ENCODE assay signal across 9 mouse cellular contexts in the genomic region with DNA sequence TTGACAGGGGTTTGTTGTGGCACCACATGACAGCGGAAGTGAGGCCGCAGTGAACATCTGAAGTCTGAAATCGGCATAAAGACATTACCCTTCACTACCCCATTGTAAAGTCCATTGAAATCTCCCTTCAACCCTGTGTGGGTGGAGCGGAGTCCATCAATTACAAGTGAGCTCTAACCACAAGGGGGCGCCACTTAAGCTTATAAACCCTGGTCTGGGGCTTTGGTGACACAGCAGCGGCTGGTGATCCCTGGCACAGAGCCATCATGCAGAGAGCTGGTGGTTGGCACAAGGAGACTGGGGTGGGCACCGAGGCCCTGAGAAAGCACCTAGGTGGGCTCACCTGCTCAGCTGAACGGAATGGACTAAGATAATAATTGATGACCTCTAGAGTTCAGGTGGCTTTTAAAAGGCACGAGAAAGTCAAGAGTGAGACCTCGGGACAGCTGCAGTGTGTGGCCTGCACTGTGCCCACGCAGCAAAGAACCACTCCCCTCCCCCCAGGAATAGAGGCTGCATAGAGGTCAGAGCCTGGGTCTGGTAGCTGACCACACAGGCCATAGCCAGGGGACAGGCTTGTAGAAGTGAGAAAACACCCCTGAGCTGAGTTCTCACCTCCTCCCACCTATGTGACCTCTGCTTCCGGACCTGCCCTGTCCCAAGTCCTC. TPM values are rescaled to one million over a fixed set of nuclear protein-coding genes. Genes with fewer than 3 reads are reported as not detected.
A peak's percentile ranks its signal among the peaks of the same experiment; 100 is the strongest.
DNase-seq lines count a peak whose midpoint lies in the region; ATAC-seq lines count a peak whose summit lies in the region.
"Had no signal": no experiment of that assay in that cellular context is flagged by ENCODE, and none has a peak within 500 bp of the region (broad histone marks: within the 10 kb centered on the region; RNA-seq: fewer than 3 reads in every experiment).

No protein-coding gene starts in this region.

- DNase-seq in Muller cell, postnatal 12 days (ENCODE audit: inconsistent ontology term): peak; percentile 55
- DNase-seq in c-Kit-positive CD71-positive TER-119-negative erythroid progenitor cells, embryonic 14.5 days (ENCODE audit: low read depth): peak; percentile 31
- DNase-seq in forelimb bud, embryonic 11.5 days (ENCODE audit: low read depth, low spot score): peak; percentile 76
- peak; percentile 84 to 86 for DNase-seq in layer of hippocampus, postnatal 10 days (ENCODE audit: low spot score in 2 of 2)
- DNase-seq in lung, postnatal 14 days: peak; percentile 87
- DNase-seq in right cerebral cortex, postnatal 14 days: peak; percentile 84
- peak; percentile 53 for DNase-seq in urinary bladder, postnatal 10 days (ENCODE audit: low spot score)

- WGBS in hindbrain, embryonic 12.5 days: 43% methylated on average over 12 of the region's 12 CpGs

- no peak overlapping the region for H3K27ac ChIP-seq in hindbrain, embryonic 12.5 days
- H3K27ac ChIP-seq: heart, embryonic 15.5 days had no signal

- no peaks in the 10 kb centered on the region for H3K36me3 ChIP-seq in hindbrain, embryonic 12.5 days
- H3K36me3 ChIP-seq: heart, embryonic 15.5 days had no signal

- H3K27me3 ChIP-seq in hindbrain, embryonic 12.5 days: 0 out of 2 replicates have a peak, but pooled peaks cover 2% of the 10 kb centered on the region

- no peak overlapping the region for H3K9ac ChIP-seq in hindbrain, embryonic 12.5 days
- H3K9ac ChIP-seq: heart, embryonic 15.5 days had no signal

- H3K4me2 ChIP-seq in hindbrain, embryonic 12.5 days (replicated peaks): no peak overlapping the region
- H3K4me2 ChIP-seq: heart, embryonic 15.5 days had no signal

- H3K9me3 ChIP-seq in hindbrain, embryonic 12.5 days (replicated peaks): no peaks in the 10 kb centered on the region
- H3K9me3 ChIP-seq: heart, embryonic 15.5 days had no signal

- H3K4me3 ChIP-seq in hindbrain, embryonic 12.5 days: no peak overlapping the region
- H3K4me3 ChIP-seq: heart, embryonic 15.5 days had no signal

- no peaks in the 10 kb centered on the region; the same call in 1 of the 2 replicates for H3K4me1 ChIP-seq in hindbrain, embryonic 12.5 days
- H3K4me1 ChIP-seq: heart, embryonic 15.5 days had no signal

- ATAC-seq in hindbrain, embryonic 12.5 days (ENCODE audit: low FRiP score): peak; percentile 35; the same call in 1 of the 2 replicates

RNA-seq across cellular contexts. Expression of gene Bcl11b, which starts 38.3 kb away (rescaled TPM):
- polyA plus RNA-seq in hindbrain, embryonic 12.5 days (2016; fragmentation: Nextera tagmentation; extraction: Ambion mirVana): 25.9 and 37.1 TPM in 2 replicates
- 100 to 1,000 TPM; 118 to 127 TPM for total RNA-seq in layer of hippocampus, postnatal 10 days (2021)

Comparison
In these comparisons a context has a peak if more than half of its experiments do, and no peak if none do; other contexts are left out.
1. DNase-seq: peak in every context shown above with its lines; median percentile 87 in lung, postnatal 14 days; 85 in layer of hippocampus, postnatal 10 days; 84 in right cerebral cortex, postnatal 14 days; 76 in forelimb bud, embryonic 11.5 days; 55 in Muller cell, postnatal 12 days; 53 in urinary bladder, postnatal 10 days; 31 in c-Kit-positive CD71-positive TER-119-negative erythroid progenitor cells, embryonic 14.5 days.